Mouse (Mus musculus): ENCODE data around the gene Sox5. TPM values are rescaled to one million over a fixed set of nuclear protein-coding genes. Genes with fewer than 3 reads are reported as not detected.

The Sox5 gene
- polyA plus RNA-seq, 1 experiment, result 0.81 TPM

DNA sequence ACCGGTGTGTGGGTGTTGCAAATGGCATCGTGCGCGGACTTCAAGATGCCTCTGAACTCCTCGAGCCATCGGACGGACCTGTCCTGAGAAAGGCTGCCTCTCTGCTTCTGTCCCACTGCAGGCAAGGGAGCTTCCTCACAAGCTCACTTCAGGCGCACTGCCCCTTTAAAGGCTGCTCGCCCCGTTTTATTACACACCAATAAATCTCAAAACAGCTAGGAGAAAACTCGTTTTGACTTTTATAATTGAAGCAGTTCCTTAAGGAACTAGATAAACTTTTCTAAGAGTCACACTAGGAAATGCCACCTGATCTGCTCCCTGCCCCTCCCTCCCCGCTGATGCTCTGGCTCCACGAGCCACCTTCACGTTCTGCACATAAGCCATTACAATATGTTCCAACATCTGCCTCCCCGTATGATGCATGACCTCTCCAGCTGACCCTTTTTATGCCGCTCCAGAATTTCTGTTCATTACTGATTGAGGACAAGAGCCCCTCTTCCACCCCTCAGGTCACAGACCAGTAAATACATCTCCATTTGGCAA is 863.3 kb downstream of the Sox5 start:
- H3K27me3 ChIP-seq (ENCODE audit: control insufficient read depth, insufficient read depth, low read length), result no peaks in the 10 kb centered on the region
- WGBS, result 81% methylated on average over 16 of the region's 16 CpGs
- TF ChIP-seq CTCF (IDR thresholded peaks at IDR 0.05; ENCODE audit: borderline replicate concordance, control insufficient read depth, extremely low read depth, insufficient read depth, low read length, poor library complexity) (no peak), POLR2A (IDR thresholded peaks at IDR 0.05; ENCODE audit: control insufficient read depth, extremely low read depth, insufficient read depth, low read length, poor library complexity) (no peak)
- H3K4me1 ChIP-seq (replicated peaks; ENCODE audit: control insufficient read depth, insufficient read depth, low read length), result no peaks in the 10 kb centered on the region
- H3K27ac ChIP-seq (ENCODE audit: control insufficient read depth, insufficient read depth, low read length), result no peak overlapping the region
- H3K36me3 ChIP-seq (ENCODE audit: control insufficient read depth, insufficient read depth, low read length), result no peaks in the 10 kb centered on the region
- no peak for DNase-seq
- H3K4me3 ChIP-seq (ENCODE audit: control insufficient read depth, insufficient read depth, low read length), result no peak overlapping the region

DNA sequence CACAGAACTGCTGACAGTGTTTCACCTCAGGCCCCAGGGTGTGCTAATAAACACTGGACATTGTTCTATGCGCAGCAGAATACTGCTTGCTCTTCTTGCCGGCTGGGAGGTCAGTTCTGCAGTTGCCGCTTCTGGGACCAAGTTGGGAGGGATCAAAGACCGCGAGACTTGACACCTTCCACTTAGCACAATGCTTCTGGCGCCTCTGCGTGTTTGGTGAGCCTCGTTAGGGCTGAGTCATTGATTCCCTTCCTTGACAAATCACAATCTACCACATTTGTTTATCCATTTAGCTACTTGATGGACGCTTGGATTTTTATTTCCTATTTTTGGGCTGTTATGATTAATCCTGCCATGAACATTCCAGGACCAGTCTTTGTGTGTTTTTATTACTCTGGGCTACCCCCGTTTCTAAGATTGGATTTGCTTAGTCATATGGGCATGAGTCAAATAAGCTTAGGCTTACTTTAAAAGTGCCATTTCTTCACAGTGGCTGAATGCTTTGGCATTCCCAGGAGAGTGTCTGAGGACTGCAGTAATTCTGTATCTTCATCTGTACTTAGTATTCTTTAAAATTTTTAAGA is 865.5 kb downstream of the Sox5 start:
- DNase-seq, result no peak
- Histone ChIP-seq H3K4me3 (ENCODE audit: control insufficient read depth, insufficient read depth, low read length) (no peak overlapping the region), H3K36me3 (ENCODE audit: control insufficient read depth, insufficient read depth, low read length) (no peaks in the 10 kb centered on the region), H3K27me3 (ENCODE audit: control insufficient read depth, insufficient read depth, low read length) (no peaks in the 10 kb centered on the region), H3K4me1 (replicated peaks; ENCODE audit: control insufficient read depth, insufficient read depth, low read length) (no peaks in the 10 kb centered on the region), H3K27ac (ENCODE audit: control insufficient read depth, insufficient read depth, low read length) (no peak overlapping the region)
- 91% methylated on average over 10 of the region's 10 CpGs for WGBS
- TF ChIP-seq POLR2A (IDR thresholded peaks at IDR 0.05; ENCODE audit: control insufficient read depth, extremely low read depth, insufficient read depth, low read length, poor library complexity) (no peak), CTCF (IDR thresholded peaks at IDR 0.05; ENCODE audit: borderline replicate concordance, control insufficient read depth, extremely low read depth, insufficient read depth, low read length, poor library complexity) (no peak)

DNA sequence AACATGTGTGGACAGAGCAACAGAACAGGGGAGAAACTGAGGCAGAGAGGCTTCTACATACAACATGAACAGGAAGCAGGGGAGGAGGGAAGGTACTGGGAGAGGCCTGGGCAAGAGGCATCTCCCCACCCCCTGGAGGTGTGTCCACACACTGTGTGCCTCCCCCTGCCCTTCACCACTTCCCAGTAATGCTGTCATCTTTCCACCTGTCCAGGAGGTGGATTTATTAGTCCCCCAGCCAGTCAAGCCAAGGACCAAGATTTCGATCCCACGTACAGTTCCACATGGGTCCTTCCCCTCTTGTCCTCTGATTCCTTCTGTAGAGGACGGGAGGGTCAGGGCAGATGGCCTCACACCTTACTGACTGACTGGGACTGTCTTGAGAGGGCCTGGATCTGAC is 866.1 kb downstream of the Sox5 start:
- H3K27me3 ChIP-seq (ENCODE audit: control insufficient read depth, insufficient read depth, low read length), result no peaks in the 10 kb centered on the region
- TF ChIP-seq CTCF (IDR thresholded peaks at IDR 0.05; ENCODE audit: borderline replicate concordance, control insufficient read depth, extremely low read depth, insufficient read depth, low read length, poor library complexity) (no peak), POLR2A (IDR thresholded peaks at IDR 0.05; ENCODE audit: control insufficient read depth, extremely low read depth, insufficient read depth, low read length, poor library complexity) (no peak)
- no peak for DNase-seq
- WGBS, result 94% methylated on average over 3 of the region's 3 CpGs
- H3K27ac ChIP-seq (ENCODE audit: control insufficient read depth, insufficient read depth, low read length), result no peak overlapping the region
- no peak overlapping the region for H3K4me3 ChIP-seq (ENCODE audit: control insufficient read depth, insufficient read depth, low read length)
- no peaks in the 10 kb centered on the region for H3K4me1 ChIP-seq (replicated peaks; ENCODE audit: control insufficient read depth, insufficient read depth, low read length)
- H3K36me3 ChIP-seq (ENCODE audit: control insufficient read depth, insufficient read depth, low read length), result no peaks in the 10 kb centered on the region

DNA sequence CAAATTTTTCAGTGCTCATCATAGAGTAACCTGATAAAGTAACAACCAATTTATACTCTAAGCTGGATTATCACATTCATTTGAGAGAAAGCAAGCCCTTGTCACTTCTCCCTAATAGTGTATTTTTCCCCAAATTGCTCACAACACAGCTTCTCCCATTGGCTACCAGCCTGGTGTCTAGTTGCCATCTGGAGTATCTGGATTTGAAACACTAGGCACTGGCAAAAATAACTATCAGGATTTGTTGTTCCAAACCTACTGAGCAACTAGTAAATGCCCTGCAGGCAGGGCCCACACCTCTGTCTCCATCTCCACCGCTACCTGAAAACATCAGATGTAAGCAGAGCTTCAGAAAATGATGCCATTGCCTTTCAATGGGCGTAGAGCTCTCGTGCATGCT is 869.5 kb downstream of the Sox5 start:
- Histone ChIP-seq H3K4me1 (replicated peaks; ENCODE audit: control insufficient read depth, insufficient read depth, low read length) (no peaks in the 10 kb centered on the region; the same call in 1 of the 2 replicates), H3K4me3 (ENCODE audit: control insufficient read depth, insufficient read depth, low read length) (no peak overlapping the region), H3K27ac (ENCODE audit: control insufficient read depth, insufficient read depth, low read length) (no peak overlapping the region), H3K27me3 (ENCODE audit: control insufficient read depth, insufficient read depth, low read length) (no peaks in the 10 kb centered on the region), H3K36me3 (ENCODE audit: control insufficient read depth, insufficient read depth, low read length) (no peaks in the 10 kb centered on the region)
- DNase-seq, result no peak
- no peak for TF ChIP-seq POLR2A (IDR thresholded peaks at IDR 0.05; ENCODE audit: control insufficient read depth, extremely low read depth, insufficient read depth, low read length, poor library complexity)
- 97% methylated on average over 3 of the region's 3 CpGs for WGBS

DNA sequence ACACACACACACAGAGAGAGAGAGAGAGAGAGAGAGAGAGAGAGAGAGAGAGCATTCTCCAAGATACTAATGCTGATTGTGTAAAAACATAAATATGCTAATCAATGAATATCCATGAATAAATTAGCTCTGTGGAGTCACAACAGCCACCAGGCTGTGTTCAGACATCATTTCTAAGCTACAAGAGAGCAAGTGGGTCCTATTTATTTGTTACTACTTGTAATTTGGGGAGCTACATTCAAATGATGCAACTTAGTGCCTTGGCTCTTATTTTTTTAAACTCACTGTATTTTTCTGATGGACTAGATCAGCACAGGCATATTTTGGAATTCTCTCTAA is 877.1 kb downstream of the Sox5 start:
- Histone ChIP-seq H3K27ac (ENCODE audit: control insufficient read depth, insufficient read depth, low read length) (no peak overlapping the region), H3K4me3 (ENCODE audit: control insufficient read depth, insufficient read depth, low read length) (no peak overlapping the region), H3K27me3 (ENCODE audit: control insufficient read depth, insufficient read depth, low read length) (no peaks in the 10 kb centered on the region), H3K36me3 (ENCODE audit: control insufficient read depth, insufficient read depth, low read length) (no peaks in the 10 kb centered on the region), H3K4me1 (replicated peaks; ENCODE audit: control insufficient read depth, insufficient read depth, low read length) (no peaks in the 10 kb centered on the region; the same call in 1 of the 2 replicates)
- TF ChIP-seq POLR2A (IDR thresholded peaks at IDR 0.05; ENCODE audit: control insufficient read depth, extremely low read depth, insufficient read depth, low read length, poor library complexity) (no peak), CTCF (IDR thresholded peaks at IDR 0.05; ENCODE audit: borderline replicate concordance, control insufficient read depth, extremely low read depth, insufficient read depth, low read length, poor library complexity) (no peak)
- DNase-seq, result no peak

DNA sequence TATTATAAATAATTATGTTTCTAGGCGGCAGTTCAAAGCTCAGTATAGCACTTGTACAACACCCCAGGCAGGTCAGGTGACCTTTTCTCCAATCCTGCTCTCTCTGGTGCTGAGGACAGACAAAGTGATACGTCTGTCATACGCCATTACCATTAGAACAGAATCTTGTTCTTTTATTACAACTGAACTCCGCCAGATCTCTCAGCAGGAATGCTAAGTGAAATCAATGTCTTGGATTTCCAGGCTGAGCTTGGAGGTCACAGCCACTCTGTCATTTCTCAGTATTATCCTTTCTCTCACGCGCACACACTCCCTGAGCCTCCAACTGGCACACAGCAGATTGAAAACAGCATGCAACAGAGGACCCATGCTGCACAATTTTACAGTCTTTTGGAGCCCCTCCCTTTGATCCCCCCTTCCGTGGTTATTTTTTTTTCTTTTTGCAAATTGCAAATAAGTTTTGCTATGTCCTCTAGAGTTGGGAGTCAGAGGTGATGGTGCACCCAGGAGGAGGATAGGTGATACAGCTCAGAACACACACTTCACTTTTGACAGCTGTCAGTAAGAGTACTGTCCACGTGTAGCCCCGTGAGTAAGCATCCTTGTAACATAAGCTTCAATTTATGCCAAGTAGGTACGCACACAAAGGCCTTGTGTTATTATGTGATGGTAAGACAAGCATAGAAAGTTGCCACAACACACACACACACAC is 877.6 kb downstream of the Sox5 start:
- TF ChIP-seq POLR2A (IDR thresholded peaks at IDR 0.05; ENCODE audit: control insufficient read depth, extremely low read depth, insufficient read depth, low read length, poor library complexity) (no peak), CTCF (IDR thresholded peaks at IDR 0.05; ENCODE audit: borderline replicate concordance, control insufficient read depth, extremely low read depth, insufficient read depth, low read length, poor library complexity) (no peak)
- H3K4me1 ChIP-seq (replicated peaks; ENCODE audit: control insufficient read depth, insufficient read depth, low read length), result no peaks in the 10 kb centered on the region; the same call in 1 of the 2 replicates
- H3K36me3 ChIP-seq (ENCODE audit: control insufficient read depth, insufficient read depth, low read length), result no peaks in the 10 kb centered on the region
- WGBS, result 95% methylated on average over 10 of the region's 10 CpGs
- H3K27me3 ChIP-seq (ENCODE audit: control insufficient read depth, insufficient read depth, low read length), result no peaks in the 10 kb centered on the region
- H3K27ac ChIP-seq (ENCODE audit: control insufficient read depth, insufficient read depth, low read length), result no peak overlapping the region
- H3K4me3 ChIP-seq (ENCODE audit: control insufficient read depth, insufficient read depth, low read length), result no peak overlapping the region
- no peak for DNase-seq
